Mouse (Mus musculus) gastrocnemius, postnatal 10 days (tissue): ENCODE measurements at regions not wholly inside any gene's neighbourhood (a gene's known extent, or its start where the extent isn't known, plus 50 kb on each side); places are given as distances from the start of the nearest gene placed in this dataset.
A peak's percentile ranks its signal among the peaks of the same experiment; 100 is the strongest.

Source experiments
- DNase-seq: peaks from one replicate; pipeline ENCODE4 v3.0.0; 2021; ENCODE audit warnings: mixed read lengths

GRCm38 (mm10) chr4:54610101-54610500, 334.7 kb upstream of the Zfp462 start:
- DNase-seq: no peak

- DNase-seq: no peak
Observed at GRCm38 (mm10) chr4:54611990-54612980, 332.6 kb upstream of the Zfp462 start.

- peak; percentile 41 for DNase-seq
Observed at GRCm38 (mm10) chr4:54613076-54613475, 331.8 kb upstream of the Zfp462 start.

GRCm38 (mm10) chr4:54613611-54614010, 331.2 kb upstream of the Zfp462 start:
- DNase-seq: no peak

GRCm38 (mm10) chr4:54615886-54616285, 329.0 kb upstream of the Zfp462 start:
- no peak for DNase-seq

GRCm38 (mm10) chr4:54624024-54624873, 320.6 kb upstream of the Zfp462 start:
- DNase-seq: no peak

GRCm38 (mm10) chr4:54636986-54637641, 307.7 kb upstream of the Zfp462 start:
- DNase-seq: no peak

- no peak for DNase-seq
Observed at GRCm38 (mm10) chr4:54646033-54646432, 298.8 kb upstream of the Zfp462 start.

GRCm38 (mm10) chr4:54646459-54646858, 298.4 kb upstream of the Zfp462 start:
- no peak for DNase-seq

- no peak for DNase-seq
Observed at GRCm38 (mm10) chr4:54648254-54648653, 296.6 kb upstream of the Zfp462 start.

- no peak for DNase-seq
Observed at GRCm38 (mm10) chr4:54651646-54652110, 293.2 kb upstream of the Zfp462 start.

GRCm38 (mm10) chr4:54652111-54653021, 292.5 kb upstream of the Zfp462 start:
- no peak for DNase-seq

- no peak for DNase-seq
Observed at GRCm38 (mm10) chr4:54653097-54653776, 291.6 kb upstream of the Zfp462 start.
